Comparison of ENCODE assay signal across 9 mouse cellular contexts in genomic region chr14:120061096-120061495, GRCm38 (mm10). TPM values are rescaled to one million over a fixed set of nuclear protein-coding genes. Genes with fewer than 3 reads are reported as not detected.
A peak's percentile ranks its signal among the peaks of the same experiment; 100 is the strongest.
DNase-seq lines count a peak whose midpoint lies in the region; ATAC-seq and TF ChIP-seq lines count a peak whose summit lies in the region.
"Had no signal": no experiment of that assay in that cellular context is flagged by ENCODE, and none has a peak within 500 bp of the region (broad histone marks: within the 10 kb centered on the region; RNA-seq: fewer than 3 reads in every experiment).

No protein-coding gene starts in this region.

- DNase-seq in heart, postnatal 10 days: peak; percentile 26 to 50
- peak; percentile 36 for DNase-seq in CH12.LX (ENCODE audit: extremely low read depth)
- DNase-seq in brain, embryonic 18.5 days (ENCODE audit: low read depth, low spot score): peak; percentile 32
- peak; percentile 57 to 72 for DNase-seq in layer of hippocampus, postnatal 36 days

- H3K9ac ChIP-seq in heart, embryonic 11.5 days (ENCODE audit: low read depth, low read length): no peak overlapping the region
- no peak overlapping the region for H3K9ac ChIP-seq in CH12.LX (ENCODE audit: insufficient read depth, low read depth)
- H3K9ac ChIP-seq in forebrain, embryonic 12.5 days: no peak overlapping the region

- no peak overlapping the region for H3K4me3 ChIP-seq in heart, embryonic 11.5 days (ENCODE audit: low read depth, low read length)
- H3K4me3 ChIP-seq in CH12.LX (replicated peaks in 1 of 3; ENCODE audit: low read depth in 2 of 3, low read length in 2 of 3, poor library complexity in 1 of 3): no peak overlapping the region
- no peak overlapping the region for H3K4me3 ChIP-seq in forebrain, embryonic 12.5 days (replicated peaks)
- H3K4me3 ChIP-seq in olfactory bulb, adult 2 months (ENCODE audit: insufficient read depth, low read depth, low read length): no peak overlapping the region

- in situ Hi-C loops in CH12.LX (cut with MboI; ENCODE audit: low pct_ligation_motif_present, low pct_unique_long_range_greater_than_20kb, low sequenced_read_pairs): no loop called here

- dilution Hi-C loops in CH12.LX (cut with MboI; ENCODE audit: extremely low pct_ligation_motif_present, extremely low pct_unique_long_range_greater_than_20kb, low sequenced_read_pairs): no loop called here

- TF ChIP-seq RAD21 in CH12.LX (IDR thresholded peaks at IDR 0.05; ENCODE audit: low read depth, low read length): peak; percentile 88

- no peak for TF ChIP-seq EP300 in CH12.LX (IDR thresholded peaks at IDR 0.05; ENCODE audit: low read length)

- H3K27me3 ChIP-seq in heart, embryonic 11.5 days (ENCODE audit: control insufficient read depth, insufficient read depth, low read length): no peaks in the 10 kb centered on the region
- H3K27me3 ChIP-seq in CH12.LX (replicated peaks): no peaks in the 10 kb centered on the region
- no peaks in the 10 kb centered on the region for H3K27me3 ChIP-seq in forebrain, embryonic 12.5 days

- intact Hi-C loops in heart, postnatal 10 days (cut with DNase I): loop anchor here (2.0 to 5.0 kb wide), 2 partner anchors 1020 to 1074 kb away; no protein-coding TSS in a partner anchor

- no peaks in the 10 kb centered on the region for H3K36me3 ChIP-seq in heart, embryonic 11.5 days (ENCODE audit: control insufficient read depth, insufficient read depth, low read length)
- H3K36me3 ChIP-seq in CH12.LX (replicated peaks in 1 of 2; ENCODE audit: control insufficient read depth in 1 of 2, insufficient read depth in 1 of 2, low read length in 1 of 2): no peaks in the 10 kb centered on the region
- no peaks in the 10 kb centered on the region for H3K36me3 ChIP-seq in forebrain, embryonic 12.5 days (replicated peaks)

- no peaks in the 10 kb centered on the region for H3K4me1 ChIP-seq in heart, embryonic 11.5 days (ENCODE audit: control insufficient read depth, insufficient read depth, low read length)
- H3K4me1 ChIP-seq in CH12.LX (ENCODE audit: control insufficient read depth in 1 of 2, insufficient read depth in 2 of 2): no peaks in the 10 kb centered on the region
- no peaks in the 10 kb centered on the region for H3K4me1 ChIP-seq in forebrain, embryonic 12.5 days
- no peaks in the 10 kb centered on the region for H3K4me1 ChIP-seq in olfactory bulb, adult 2 months (ENCODE audit: control insufficient read depth, insufficient read depth, low read length)

- no peak overlapping the region for H3K27ac ChIP-seq in heart, embryonic 11.5 days (ENCODE audit: low read depth, low read length)
- no peak overlapping the region for H3K27ac ChIP-seq in CH12.LX (ENCODE audit: insufficient read depth, low read depth)
- no peak overlapping the region for H3K27ac ChIP-seq in forebrain, embryonic 12.5 days
- H3K27ac ChIP-seq in olfactory bulb, adult 2 months (ENCODE audit: insufficient read depth, low read depth, low read length): no peak overlapping the region

- H3K4me2 ChIP-seq in heart, embryonic 11.5 days: no peak overlapping the region
- no peak overlapping the region for H3K4me2 ChIP-seq in CH12.LX (ENCODE audit: insufficient read depth, low read depth, poor library complexity, severe bottlenecking)
- H3K4me2 ChIP-seq in forebrain, embryonic 12.5 days: no peak overlapping the region

- ATAC-seq in heart, embryonic 11.5 days (replicated peaks; ENCODE audit: insufficient number of reproducible peaks, low FRiP score, low TSS enrichment): no peak
- ATAC-seq in forebrain, embryonic 12.5 days (ENCODE audit: low FRiP score): peak; percentile 30; the same call in 1 of the 2 replicates
- no peak for ATAC-seq in monocyte, adult 5-6 weeks (replicated peaks; ENCODE audit: insufficient number of reproducible peaks, low FRiP score, low TSS enrichment, poor library complexity, severe bottlenecking)

- H3K9me3 ChIP-seq in heart, embryonic 11.5 days (replicated peaks; ENCODE audit: control insufficient read depth, low read length): no peaks in the 10 kb centered on the region
- H3K9me3 ChIP-seq in CH12.LX (replicated peaks; ENCODE audit: low read length): no peaks in the 10 kb centered on the region
- H3K9me3 ChIP-seq in forebrain, embryonic 12.5 days: no peaks in the 10 kb centered on the region

- WGBS in heart, embryonic 11.5 days (ENCODE audit: insufficient replicate concordance): 63% methylated on average over 9 of the region's 9 CpGs
- 68% methylated on average over 9 of the region's 9 CpGs for WGBS in forebrain, embryonic 12.5 days
- 48% methylated on average over 9 of the region's 9 CpGs for WGBS in olfactory bulb, adult 2 months

- H3K79me2 ChIP-seq in CH12.LX (replicated peaks; ENCODE audit: control insufficient read depth, extremely low read depth, insufficient read depth, poor library complexity, severe bottlenecking): no peaks in the 10 kb centered on the region

- peak; percentile 50 to 73 for TF ChIP-seq CTCF in CH12.LX (conservative IDR thresholded peaks at IDR 0.05 in 1 of 2, IDR thresholded peaks at IDR 0.05 in 1 of 2; ENCODE audit: low read depth in 2 of 2, low read length in 2 of 2)
- peak; percentile 44; the same call in 1 of the 2 replicates for TF ChIP-seq CTCF in olfactory bulb, adult 2 months (IDR thresholded peaks at IDR 0.05; ENCODE audit: insufficient read depth, low read depth, low read length)

- no peak for TF ChIP-seq POLR2A in CH12.LX (IDR thresholded peaks at IDR 0.05; ENCODE audit: low read depth, low read length)
- TF ChIP-seq POLR2A in olfactory bulb, adult 2 months (IDR thresholded peaks at IDR 0.05; ENCODE audit: insufficient read depth, low read depth, low read length): no peak

TF ChIP-seq in CH12.LX, 34 proteins besides CTCF, POLR2A, EP300 and RAD21:
- TF ChIP-seq UBTF (IDR thresholded peaks at IDR 0.05; ENCODE audit: low read depth, low read length): no peak
- peak; percentile 66 for TF ChIP-seq SMC3 (IDR thresholded peaks at IDR 0.05; ENCODE audit: low read depth, low read length)
- no peak for TF ChIP-seq MEF2A (IDR thresholded peaks at IDR 0.05; ENCODE audit: borderline replicate concordance, low read depth, low read length)
- no peak for TF ChIP-seq ZC3H11A (IDR thresholded peaks at IDR 0.05; ENCODE audit: low read depth, low read length)
- TF ChIP-seq RCOR1 (conservative IDR thresholded peaks at IDR 0.05; ENCODE audit: low read depth, low read length): no peak
TF ChIP-seq in CH12.LX: peak in this region for 1.

RNA-seq across cellular contexts. Expression of gene Oxgr1, which starts 18.9 kb away (rescaled TPM):
- total RNA-seq in heart, postnatal 10 days (2021): not detected
- not detected in 2 replicates for polyA plus RNA-seq in heart, embryonic 11.5 days (2014; fragmentation: Nextera tagmentation; extraction: Ambion mirVana)
- total RNA-seq in CH12.LX (2012; rRNA removed) (not detected in 2 replicates), CH12.LX (2014; rRNA removed) (not detected in 2 replicates)
- polyA plus RNA-seq in CH12.LX (2012; ENCODE audit: insufficient read length, low read depth): not detected in 2 replicates
- polyA plus RNA-seq in forebrain, embryonic 12.5 days (2016; fragmentation: Nextera tagmentation; extraction: Ambion mirVana): not detected in 2 replicates
- under 1 TPM in 1 of 2 experiments, not detected in 1; 0.10 TPM for total RNA-seq in layer of hippocampus, postnatal 36 days (2021)
- not detected in 2 replicates for polyA plus RNA-seq in olfactory bulb, adult 2 months (2012; ENCODE audit: insufficient read depth, insufficient read length, low replicate concordance, missing spikeins)
- total RNA-seq in monocyte, adult 5-6 weeks (2017): not detected in 3 replicates
- total RNA-seq: neutrophil, adult 5-6 weeks had no signal
